Mouse (Mus musculus): ENCODE measurements around the gene Bak1.

DNA sequence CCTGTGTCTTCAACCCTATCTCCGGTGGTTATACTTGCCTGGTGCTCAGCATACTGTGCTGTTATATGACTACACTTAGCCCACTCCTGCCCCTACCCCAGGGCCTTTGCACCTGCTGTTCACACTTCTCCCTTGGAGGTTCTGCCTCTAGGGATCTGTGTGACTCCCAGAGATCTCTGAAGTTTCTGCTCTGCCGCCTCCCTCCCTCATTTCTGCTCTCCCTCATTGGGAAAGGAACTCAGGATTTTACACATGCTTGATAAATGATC is 12.9 kb upstream of the Bak1 start:
- no peak for TF ChIP-seq CTCF (IDR thresholded peaks at IDR 0.05; ENCODE audit: low read depth)
- no peak for TF ChIP-seq EP300 (optimal IDR thresholded peaks at IDR 0.05)
